Mouse (Mus musculus): ENCODE data around the gene Sgsm3.

- TF ChIP-seq POLR2A (IDR thresholded peaks at IDR 0.05; ENCODE audit: low read depth, low read length) (no peak), CTCF (IDR thresholded peaks at IDR 0.05; ENCODE audit: extremely low read depth, insufficient read length, insufficient replicate concordance, low read depth, low read length) (no peak)
Observed at GRCm38 (mm10) chr15:80941468-80942040, 36.0 kb upstream of the Sgsm3 start.

Data from small intestine, adult 2 months (tissue).